Mouse (Mus musculus): ENCODE data around the gene Slc24a4.

- TF ChIP-seq MAX (IDR thresholded peaks at IDR 0.05; ENCODE audit: low read length) (no peak), CHD2 (IDR thresholded peaks at IDR 0.05; ENCODE audit: low read length) (no peak), RCOR1 (conservative IDR thresholded peaks at IDR 0.05; ENCODE audit: low read depth, low read length) (no peak), EP300 (IDR thresholded peaks at IDR 0.05; ENCODE audit: low read length) (no peak), ELF1 (IDR thresholded peaks at IDR 0.05; ENCODE audit: low read depth, low read length) (peak; percentile 48; the same call in 1 of the 2 replicates), CTCF (conservative IDR thresholded peaks at IDR 0.05 in 1 of 2, IDR thresholded peaks at IDR 0.05 in 1 of 2; ENCODE audit: low read depth in 2 of 2, low read length in 2 of 2) (no peak), ZC3H11A (IDR thresholded peaks at IDR 0.05; ENCODE audit: low read depth, low read length) (no peak), PAX5 (IDR thresholded peaks at IDR 0.05; ENCODE audit: low read length) (no peak), POLR2A (IDR thresholded peaks at IDR 0.05; ENCODE audit: low read depth, low read length) (no peak)
Observed at GRCm38 (mm10) chr12:102302322-102302721, 173.8 kb downstream of the Slc24a4 start.
